Mouse (Mus musculus): ENCODE measurements around the gene Rnf24.
"Not testable (repeated sequence)": the region's sequence is repeated elsewhere in the genome, so short reads cannot be mapped to it uniquely, and the experiment has no call there.

- not testable (repeated sequence) for TF ChIP-seq CTCF (IDR thresholded peaks at IDR 0.05; ENCODE audit: borderline replicate concordance, insufficient read depth, low read depth, low read length); POLR2A (IDR thresholded peaks at IDR 0.05; ENCODE audit: borderline replicate concordance, insufficient read depth, low read length)
Measured at GRCm38 (mm10) chr2:131298674-131299073, 54.0 kb downstream of the Rnf24 start.
